Mouse (Mus musculus) retina, embryonic 14.5 days (tissue): ENCODE data around the gene Ly6g5b.

Experiments used
- DNase-seq: peaks from one replicate; pipeline ENCODE4 v3.0.0-alpha.2; 2015; ENCODE audit warnings: low spot score

Ly6g5b gene

GRCm38 (mm10) chr17:35077786-35078233 is 37.4 kb downstream of the Ly6g5b start, which contains the start of gene Ly6g6d:
TSS of gene Ly6g6d (minus strand) at chr17:35078065.
- DNase-seq, result peak; percentile 65

DNA sequence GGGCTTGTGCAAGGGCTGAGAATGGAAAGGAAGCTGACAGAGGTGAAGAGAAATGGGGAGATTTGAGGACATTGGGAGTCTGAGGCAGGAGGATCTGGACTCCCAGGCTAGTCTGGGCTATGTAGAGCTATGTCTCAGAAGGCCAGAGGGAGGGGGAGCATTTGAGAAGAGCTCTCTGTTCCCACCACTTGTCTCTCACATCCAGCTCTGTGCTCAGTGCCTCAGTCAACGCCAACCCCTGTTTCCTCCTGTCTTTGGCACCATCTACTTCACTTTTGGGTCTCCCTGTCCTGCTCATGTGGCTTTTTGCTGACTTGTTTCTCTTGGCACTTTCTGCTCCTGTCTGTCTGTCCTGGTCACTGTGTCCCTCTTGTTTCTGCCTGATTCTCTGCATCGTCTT is 37.9 kb downstream of the Ly6g5b start:
- no peak for DNase-seq

DNA sequence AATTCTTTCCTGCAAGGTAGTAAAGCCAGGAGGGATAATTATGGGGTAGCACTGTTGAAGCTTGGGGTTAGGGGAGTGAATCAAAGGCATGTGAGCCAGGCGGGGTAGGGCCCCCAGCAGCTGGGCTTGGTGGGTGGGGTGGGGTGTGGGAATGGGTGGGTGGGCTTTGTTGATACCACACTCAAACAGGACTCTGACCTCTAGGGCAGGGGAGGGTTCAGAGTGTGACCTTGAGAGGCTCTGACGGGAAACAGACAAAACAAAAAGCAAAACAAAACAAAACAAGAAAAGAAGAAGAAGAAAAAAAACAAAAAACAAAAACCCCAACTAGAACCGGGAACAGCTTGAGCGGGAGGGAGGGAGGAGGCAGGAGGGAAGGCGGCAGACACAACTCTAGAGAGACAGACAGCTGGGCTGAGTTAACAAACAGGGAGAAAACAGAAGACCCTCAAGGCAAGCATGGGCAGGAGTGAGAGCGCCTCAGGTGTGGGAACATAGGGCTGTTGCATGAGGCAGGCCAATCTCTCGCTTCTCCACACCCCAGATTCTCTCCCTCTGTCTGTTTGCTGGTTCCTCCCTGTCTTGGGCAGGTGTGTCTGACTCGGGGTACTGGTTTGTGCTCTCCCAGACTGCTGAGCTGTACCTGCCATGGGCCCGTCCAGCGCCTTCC is 38.6 kb downstream of the Ly6g5b start, which contains the start of gene Ly6g6e:
Ly6g6e (plus strand) TSS at position 396 of the 670 bp plus-strand sequence.
- no peak for DNase-seq

GRCm38 (mm10) chr17:35074097-35074496 is 41.1 kb downstream of the Ly6g5b start:
- no peak for DNase-seq

DNA sequence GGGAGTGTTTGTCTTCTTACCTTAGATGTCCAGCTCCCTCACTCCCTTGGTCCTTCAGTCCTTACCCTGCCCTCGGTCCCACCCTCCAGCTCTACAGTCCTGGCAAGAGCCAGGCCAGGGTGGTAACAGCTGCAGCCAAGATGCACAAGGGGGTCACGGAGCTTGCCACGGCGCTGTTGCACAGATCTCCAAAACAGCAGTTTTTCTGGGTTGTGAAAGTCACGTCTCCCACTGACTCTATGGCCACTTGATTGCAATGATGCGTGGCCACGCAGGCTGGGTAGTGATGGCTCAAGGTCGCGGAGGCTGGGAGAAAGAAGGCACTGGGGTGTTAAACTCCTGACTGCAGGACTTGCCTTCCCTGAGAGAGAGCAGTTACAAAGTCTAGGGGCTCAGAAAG is 43.8 kb downstream of the Ly6g5b start:
- DNase-seq, result no peak

- DNase-seq, result no peak
These were observed 44.5 kb downstream of the Ly6g5b start for GRCm38 (mm10) chr17:35070556-35071229.

GRCm38 (mm10) chr17:35068213-35068914 is 46.9 kb downstream of the Ly6g5b start:
- DNase-seq, result no peak

- no peak for DNase-seq
These were observed 49.1 kb downstream of the Ly6g5b start, which contains the start of gene Mpig6b for GRCm38 (mm10) chr17:35066084-35066483. TSS of gene Mpig6b (minus strand) at chr17:35066184.

DNA sequence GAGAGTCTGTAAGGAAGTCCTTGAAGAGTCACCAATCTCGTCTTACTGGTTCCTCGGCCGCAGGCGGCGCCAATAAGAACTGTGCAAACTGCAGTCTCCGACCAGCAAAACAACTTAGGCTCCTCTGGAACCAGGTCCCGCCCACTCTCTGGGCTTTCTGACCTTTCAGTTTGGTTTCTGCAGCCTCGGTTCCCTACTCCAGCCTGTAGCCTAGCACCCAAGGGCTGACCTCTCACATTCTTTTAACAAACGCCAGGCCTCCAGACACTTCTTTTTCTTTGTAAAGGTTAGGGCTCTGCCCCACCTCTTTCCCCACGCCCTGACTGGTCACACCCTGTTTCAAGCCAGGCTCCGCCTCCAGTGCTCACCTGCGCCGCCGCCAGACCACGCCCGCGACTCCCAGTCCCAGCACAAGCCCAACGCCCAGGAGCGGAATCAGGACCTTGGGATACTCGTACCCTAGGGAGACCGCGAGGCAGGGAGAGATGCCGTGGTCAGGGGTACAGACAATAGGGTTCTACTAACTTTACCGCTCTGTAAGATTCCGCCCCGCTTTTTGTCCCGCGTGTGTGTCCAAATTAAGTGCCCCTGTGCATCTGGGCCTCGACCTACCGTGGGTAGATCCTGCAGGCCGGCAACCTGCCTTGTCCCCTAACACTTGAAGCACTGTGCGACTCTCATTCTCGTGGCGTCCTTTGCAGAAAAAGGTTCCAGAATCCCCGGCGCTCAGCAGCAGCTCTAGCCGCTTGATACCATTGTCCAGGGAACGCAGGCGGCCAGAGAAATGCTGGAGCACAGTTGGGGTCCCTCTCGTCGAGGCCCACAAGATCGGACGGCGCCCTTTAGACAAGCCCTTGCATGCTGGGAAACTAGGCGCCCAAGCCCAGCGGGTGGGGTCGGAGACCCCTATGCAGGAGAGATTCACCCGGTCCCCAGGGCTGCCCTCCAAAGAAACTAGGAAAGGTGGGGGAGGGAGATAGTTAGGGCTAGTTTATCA is 50.0 kb downstream of the Ly6g5b start, which contains the start of gene Ly6g6c:
Ly6g6c (plus strand) TSS at position 438 of the 997 bp plus-strand sequence.
- DNase-seq, result peak; percentile 53

DNA sequence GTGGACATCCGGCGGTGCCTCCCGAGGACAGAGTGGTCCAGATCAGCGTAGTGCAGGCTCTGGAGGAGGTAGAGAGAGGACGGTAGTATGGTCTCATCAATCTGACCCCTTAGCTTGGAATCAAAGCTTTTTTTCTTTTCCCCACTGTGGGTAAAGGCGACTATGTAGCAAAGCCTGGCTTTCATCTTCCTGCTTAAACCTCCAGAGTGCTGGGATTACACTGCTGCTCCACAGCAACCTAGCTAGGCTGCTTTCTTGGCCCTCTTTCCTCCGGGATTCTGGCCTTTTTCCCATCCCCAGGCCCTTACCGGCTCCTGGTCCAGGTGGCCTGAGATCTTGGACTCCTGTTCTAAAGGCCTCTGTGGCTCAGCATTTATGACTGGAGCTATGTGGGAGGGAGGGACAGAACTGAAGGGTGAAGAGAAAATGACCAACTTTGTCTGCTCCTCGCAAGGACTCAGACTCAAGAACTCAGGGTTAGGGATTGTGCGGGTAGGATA is 50.8 kb downstream of the Ly6g5b start:
- no peak for DNase-seq
